Comparison of ENCODE assay signal across 25 mouse cellular contexts in the genomic region with DNA sequence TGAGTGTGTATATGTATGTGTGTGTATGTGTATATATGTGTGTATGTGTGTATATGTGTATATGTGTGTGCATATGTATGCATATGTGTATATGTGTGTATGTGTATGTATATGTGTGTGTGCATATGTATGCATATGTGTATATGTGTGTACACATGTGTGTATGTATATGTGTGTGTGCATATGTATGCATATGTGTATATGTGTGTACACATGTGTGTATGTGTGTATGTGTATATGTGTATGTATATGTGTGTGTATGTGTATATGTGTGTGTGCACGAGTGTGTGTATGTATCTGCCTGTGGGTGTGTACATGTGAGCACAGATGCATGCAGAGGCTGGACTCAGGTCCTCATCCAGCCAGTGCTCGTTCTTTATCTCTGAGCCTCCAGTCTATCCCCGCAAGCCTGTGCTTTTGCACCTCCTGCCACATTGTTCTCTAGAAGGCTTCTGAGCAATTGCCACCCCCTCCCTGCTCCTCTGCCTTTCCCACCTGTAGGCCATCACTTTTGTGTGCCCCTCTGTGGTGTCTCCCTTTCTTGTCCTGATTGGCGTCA. TPM values are rescaled to one million over a fixed set of nuclear protein-coding genes. Genes with fewer than 3 reads are reported as not detected.
DNase-seq lines count a peak whose midpoint lies in the region; ATAC-seq and TF ChIP-seq lines count a peak whose summit lies in the region.
"Had no signal": no experiment of that assay in that cellular context is flagged by ENCODE, and none has a peak within 500 bp of the region (broad histone marks: within the 10 kb centered on the region; RNA-seq: fewer than 3 reads in every experiment).

No protein-coding gene starts in this region.

- no peak overlapping the region for H3K9ac ChIP-seq in embryonic facial prominence, embryonic 12.5 days
- H3K9ac ChIP-seq in stomach, embryonic 15.5 days = no peak overlapping the region
- no peak overlapping the region for H3K9ac ChIP-seq in stomach, postnatal 0 days (ENCODE audit: low read length)
- no peak overlapping the region for H3K9ac ChIP-seq in liver, embryonic 16.5 days (ENCODE audit: low read depth, low read length)
- H3K9ac ChIP-seq: embryonic facial prominence, embryonic 15.5 days; forebrain, postnatal 0 days; heart, embryonic 12.5 days; heart, embryonic 15.5 days; hindbrain, embryonic 13.5 days had no signal

- H3K4me3 ChIP-seq in embryonic facial prominence, embryonic 12.5 days = no peak overlapping the region
- H3K4me3 ChIP-seq in embryonic facial prominence, embryonic 10.5 days = no peak overlapping the region
- no peak overlapping the region for H3K4me3 ChIP-seq in stomach, embryonic 15.5 days (replicated peaks)
- H3K4me3 ChIP-seq in stomach, postnatal 0 days (ENCODE audit: low read depth, low read length) = no peak overlapping the region
- H3K4me3 ChIP-seq in liver, embryonic 16.5 days (ENCODE audit: low read depth, low read length) = no peak overlapping the region
- H3K4me3 ChIP-seq: embryonic facial prominence, embryonic 15.5 days; heart, embryonic 12.5 days; heart, embryonic 15.5 days; hindbrain, embryonic 10.5 days; hindbrain, embryonic 13.5 days had no signal

- TF ChIP-seq EP300 in stomach, postnatal 0 days (optimal IDR thresholded peaks at IDR 0.05) = no peak

- 77% methylated on average over 4 of the region's 4 CpGs for WGBS in embryonic facial prominence, embryonic 12.5 days
- 89% methylated on average over 4 of the region's 4 CpGs for WGBS in embryonic facial prominence, embryonic 10.5 days
- 80% methylated on average over 4 of the region's 4 CpGs for WGBS in stomach, embryonic 15.5 days
- 89% methylated on average over 4 of the region's 4 CpGs for WGBS in stomach, postnatal 0 days
- 53% methylated on average over 4 of the region's 4 CpGs for WGBS in liver, embryonic 16.5 days (ENCODE audit: insufficient replicate concordance)

- TF ChIP-seq CTCF in stomach, postnatal 0 days (IDR thresholded peaks at IDR 0.05; ENCODE audit: low read depth) = no peak

- DNase-seq in embryonic facial prominence, embryonic 10.5 days (ENCODE audit: low spot score) = no peak
- no peak for DNase-seq in stomach, postnatal 0 days (ENCODE audit: low spot score)
- DNase-seq in layer of hippocampus, adult 11-12 months (ENCODE audit: low spot score) = no peak
- DNase-seq: adrenal gland, postnatal 14 days; cerebellum, adult 11 months; cerebellum, adult 2 months; cerebellum, adult 9-11 months; cerebellum, postnatal 25 days; embryo, embryonic 11 days; forebrain, postnatal 0 days; gastrocnemius, postnatal 25 days; heart, adult 18-20 months; heart, postnatal 10 days; heart, postnatal 36 days had no signal

- H3K36me3 ChIP-seq in embryonic facial prominence, embryonic 12.5 days = no peaks in the 10 kb centered on the region
- no peaks in the 10 kb centered on the region for H3K36me3 ChIP-seq in embryonic facial prominence, embryonic 10.5 days (replicated peaks)
- no peaks in the 10 kb centered on the region for H3K36me3 ChIP-seq in stomach, embryonic 15.5 days
- H3K36me3 ChIP-seq in stomach, postnatal 0 days (ENCODE audit: control insufficient read depth, insufficient read depth, low read length) = no peaks in the 10 kb centered on the region
- H3K36me3 ChIP-seq in liver, embryonic 16.5 days (ENCODE audit: control insufficient read depth, insufficient read depth) = no peaks in the 10 kb centered on the region
- H3K36me3 ChIP-seq: embryonic facial prominence, embryonic 15.5 days; heart, embryonic 12.5 days; heart, embryonic 15.5 days; hindbrain, embryonic 10.5 days; hindbrain, embryonic 13.5 days had no signal

- no peaks in the 10 kb centered on the region for H3K27me3 ChIP-seq in embryonic facial prominence, embryonic 12.5 days
- H3K27me3 ChIP-seq in embryonic facial prominence, embryonic 10.5 days (replicated peaks; ENCODE audit: low read depth, poor library complexity, severe bottlenecking) = peaks cover 15% of the 10 kb centered on the region; the same call in 1 of the 2 replicates
- no peaks in the 10 kb centered on the region for H3K27me3 ChIP-seq in stomach, embryonic 15.5 days (replicated peaks)
- H3K27me3 ChIP-seq in stomach, postnatal 0 days (ENCODE audit: control insufficient read depth, insufficient read depth, low read length) = no peaks in the 10 kb centered on the region; the same call in 1 of the 2 replicates
- H3K27me3 ChIP-seq in liver, embryonic 16.5 days (ENCODE audit: control insufficient read depth, insufficient read depth, low read depth, low read length) = peaks cover 3% of the 10 kb centered on the region; the same call in 1 of the 2 replicates
- H3K27me3 ChIP-seq: embryonic facial prominence, embryonic 15.5 days; heart, embryonic 15.5 days; Patski had no signal

- H3K4me2 ChIP-seq in embryonic facial prominence, embryonic 12.5 days (replicated peaks) = no peak overlapping the region
- H3K4me2 ChIP-seq in stomach, embryonic 15.5 days = no peak overlapping the region
- no peak overlapping the region for H3K4me2 ChIP-seq in stomach, postnatal 0 days (replicated peaks; ENCODE audit: low read depth)
- peak overlapping the region; percentile 24; the same call in 1 of the 2 replicates for H3K4me2 ChIP-seq in liver, embryonic 16.5 days (ENCODE audit: low read depth, low read length)
- H3K4me2 ChIP-seq: embryonic facial prominence, embryonic 15.5 days; heart, embryonic 12.5 days; heart, embryonic 15.5 days; hindbrain, embryonic 13.5 days had no signal

- H3K4me1 ChIP-seq in embryonic facial prominence, embryonic 12.5 days = peaks cover 1% of the 10 kb centered on the region; the same call in 1 of the 2 replicates
- peaks cover 8% of the 10 kb centered on the region for H3K4me1 ChIP-seq in embryonic facial prominence, embryonic 10.5 days
- peaks cover 3% of the 10 kb centered on the region for H3K4me1 ChIP-seq in stomach, embryonic 15.5 days
- no peaks in the 10 kb centered on the region for H3K4me1 ChIP-seq in stomach, postnatal 0 days (replicated peaks; ENCODE audit: control insufficient read depth, insufficient read depth)
- H3K4me1 ChIP-seq in liver, embryonic 16.5 days (ENCODE audit: control insufficient read depth, low read depth, low read length) = peaks cover 14% of the 10 kb centered on the region
- H3K4me1 ChIP-seq: embryonic facial prominence, embryonic 15.5 days; heart, embryonic 12.5 days; hindbrain, embryonic 13.5 days had no signal

- no peak overlapping the region for H3K27ac ChIP-seq in embryonic facial prominence, embryonic 12.5 days
- no peak overlapping the region for H3K27ac ChIP-seq in embryonic facial prominence, embryonic 10.5 days (replicated peaks)
- H3K27ac ChIP-seq in stomach, embryonic 15.5 days = peak overlapping the region; percentile 59; the same call in 1 of the 2 replicates
- H3K27ac ChIP-seq in stomach, postnatal 0 days (replicated peaks) = no peak overlapping the region
- H3K27ac ChIP-seq in liver, embryonic 16.5 days (ENCODE audit: low read length) = peak overlapping the region; percentile 41
- H3K27ac ChIP-seq: embryonic facial prominence, embryonic 15.5 days; heart, embryonic 15.5 days; hindbrain, embryonic 10.5 days; hindbrain, embryonic 13.5 days had no signal

- no peaks in the 10 kb centered on the region for H3K9me3 ChIP-seq in embryonic facial prominence, embryonic 12.5 days
- no peaks in the 10 kb centered on the region for H3K9me3 ChIP-seq in embryonic facial prominence, embryonic 10.5 days
- H3K9me3 ChIP-seq in stomach, embryonic 15.5 days = no peaks in the 10 kb centered on the region
- no peaks in the 10 kb centered on the region for H3K9me3 ChIP-seq in stomach, postnatal 0 days (ENCODE audit: control insufficient read depth, low read length)
- no peaks in the 10 kb centered on the region for H3K9me3 ChIP-seq in liver, embryonic 16.5 days (replicated peaks; ENCODE audit: control insufficient read depth, low read length)
- H3K9me3 ChIP-seq: embryonic facial prominence, embryonic 15.5 days; heart, embryonic 12.5 days; heart, embryonic 15.5 days; hindbrain, embryonic 10.5 days; hindbrain, embryonic 13.5 days had no signal

- peak; percentile 64; the same call in 1 of the 2 replicates for ATAC-seq in embryonic facial prominence, embryonic 12.5 days (ENCODE audit: insufficient number of reproducible peaks, insufficient read depth, low FRiP score, low TSS enrichment)
- no peak for ATAC-seq in stomach, embryonic 15.5 days (ENCODE audit: insufficient read depth, low FRiP score, low read depth)
- ATAC-seq in stomach, postnatal 0 days (ENCODE audit: low FRiP score, low TSS enrichment) = no peak
- 0 out of 2 replicates have a peak, but pooled peaks have one; percentile 47 for ATAC-seq in liver, embryonic 16.5 days (ENCODE audit: low read depth)
- ATAC-seq: forebrain, embryonic 14.5 days; forebrain, postnatal 0 days; hindbrain, embryonic 16.5 days; Patski had no signal

RNA-seq across cellular contexts. Expression of gene Aldh1b1, which starts 53.9 kb away (rescaled TPM):
- 3.8 and 5.3 TPM in 2 replicates for polyA plus RNA-seq in embryonic facial prominence, embryonic 12.5 days (2016; fragmentation: Nextera tagmentation; extraction: Ambion mirVana)
- 5.0 and 5.2 TPM in 2 replicates for polyA plus RNA-seq in embryonic facial prominence, embryonic 10.5 days (2016; fragmentation: Nextera tagmentation; extraction: Ambion mirVana)
- polyA plus RNA-seq in stomach, embryonic 15.5 days (2015; fragmentation: Nextera tagmentation; extraction: Ambion mirVana) = 127 and 187 TPM in 2 replicates
- polyA plus RNA-seq in stomach, postnatal 0 days (2015; fragmentation: Nextera tagmentation; extraction: Ambion mirVana) = 6.8 and 7.5 TPM in 2 replicates
- 103 and 114 TPM in 2 replicates for polyA plus RNA-seq in liver, embryonic 16.5 days (2015; fragmentation: Nextera tagmentation; extraction: Ambion mirVana)

Comparison
In these comparisons a context has a peak if more than half of its experiments do, and no peak if none do; other contexts are left out.
1. H3K27ac ChIP-seq: peak in stomach, embryonic 15.5 days (single experiment) and liver, embryonic 16.5 days (single experiment); none in embryonic facial prominence, embryonic 12.5 days (single experiment), embryonic facial prominence, embryonic 10.5 days (single experiment) and stomach, postnatal 0 days (single experiment).
2. RNA of gene Aldh1b1, which starts 53.9 kb away (polyA plus RNA-seq): 127 to 187 TPM in stomach, embryonic 15.5 days and 103 to 114 TPM in liver, embryonic 16.5 days; 6.8 to 7.5 TPM in stomach, postnatal 0 days, 5.0 to 5.2 TPM in embryonic facial prominence, embryonic 10.5 days and 3.8 to 5.3 TPM in embryonic facial prominence, embryonic 12.5 days; every median in the first group is over 10 times any median in the second.
3. ATAC-seq: peak in embryonic facial prominence, embryonic 12.5 days (single experiment) and liver, embryonic 16.5 days (single experiment); none in stomach, embryonic 15.5 days (single experiment) and stomach, postnatal 0 days (single experiment).